Mouse (Mus musculus) cerebellum, postnatal 14 days (tissue): Measurements from ENCODE around the gene Cd47.

Experiments
- DNase-seq, 2 experiments: peaks; one replicate each; pipeline ENCODE4 v3.0.0; 2021; ENCODE audit warnings: mixed read lengths in 2 of 2

Cd47 gene

GRCm38 (mm10) chr16:49790575-49791465 is 9.5 kb upstream of the Cd47 start:
- no peak for DNase-seq

DNA sequence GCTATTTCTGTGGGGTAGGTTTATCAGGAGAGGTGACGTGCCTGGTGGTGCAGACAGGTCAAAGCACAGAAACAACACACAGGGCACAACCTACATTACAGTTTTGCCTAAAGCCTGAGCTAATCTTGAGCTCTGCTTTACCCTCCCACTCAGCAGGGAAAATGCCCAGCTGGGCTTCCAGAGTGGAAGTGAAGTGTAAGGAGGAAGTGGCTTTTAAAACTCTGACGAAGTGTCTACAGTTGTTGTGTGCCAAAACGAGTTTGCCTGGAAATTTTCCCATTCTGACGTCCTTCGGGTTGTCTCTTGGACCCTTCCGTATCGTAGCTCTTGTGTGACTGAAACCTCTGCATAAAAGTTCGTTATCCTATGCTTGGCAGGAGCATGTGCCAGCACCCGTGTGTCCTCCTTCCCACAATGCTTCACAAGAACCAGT is 7.9 kb upstream of the Cd47 start:
- no peak for DNase-seq

DNA sequence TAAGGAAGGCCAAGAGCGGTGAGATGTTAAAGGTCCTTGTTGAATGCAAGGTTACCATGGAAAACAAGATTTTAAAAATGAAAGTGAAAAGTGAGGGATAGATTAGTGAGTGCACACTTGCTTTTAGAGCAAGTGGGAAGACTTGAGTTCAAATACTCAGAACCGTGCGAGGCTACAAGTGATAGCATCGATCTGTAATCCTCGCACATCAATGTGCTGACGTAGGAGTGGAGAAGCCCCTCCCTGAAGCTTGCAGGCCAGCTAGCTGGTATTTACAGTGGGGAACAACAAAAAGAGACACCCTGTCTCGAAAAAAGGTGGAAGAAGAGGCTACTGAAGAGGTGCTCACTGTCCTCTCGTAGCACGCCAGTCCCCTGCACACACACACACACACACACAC is 6.7 kb upstream of the Cd47 start:
- no peak for DNase-seq

DNA sequence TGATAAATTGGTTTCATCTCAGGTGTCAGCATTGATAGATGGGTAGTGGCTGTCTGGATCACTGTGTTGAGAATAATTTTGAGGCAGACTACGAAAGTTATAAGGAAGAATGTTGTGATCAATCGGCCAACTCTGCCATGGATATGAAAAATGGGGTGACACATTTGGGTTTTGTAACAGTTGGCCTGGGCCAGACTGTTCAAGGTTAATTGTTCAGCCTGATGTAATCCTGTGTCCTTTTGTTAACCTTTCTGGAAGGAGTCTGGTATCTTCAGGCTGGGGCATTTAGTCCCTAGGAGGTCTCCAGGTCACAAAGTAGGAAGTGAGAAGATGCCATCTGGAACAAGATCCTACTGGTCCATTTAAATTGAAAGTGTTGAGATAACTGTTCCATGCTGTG is 4.1 kb upstream of the Cd47 start:
- DNase-seq, result no peak

DNA sequence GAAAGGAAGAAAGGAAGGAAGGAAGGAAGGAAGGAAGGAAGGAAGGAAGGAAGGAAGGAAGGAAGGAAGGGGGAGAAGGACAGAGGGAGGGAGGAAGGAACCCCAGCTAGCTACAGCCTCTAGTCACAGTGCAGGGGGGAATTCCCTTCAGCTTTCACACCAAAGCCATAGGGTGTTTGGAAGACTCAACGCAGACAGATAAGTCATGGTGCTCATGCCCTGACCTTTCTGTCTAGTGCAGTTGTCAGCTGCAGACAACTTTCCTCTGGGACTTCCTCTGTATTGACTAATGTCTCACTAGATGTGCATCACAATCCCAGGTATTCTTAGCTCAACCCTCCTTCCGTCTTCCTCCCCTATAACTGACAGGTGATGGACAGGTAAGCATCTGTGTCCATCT is 3.4 kb upstream of the Cd47 start:
- DNase-seq, result no peak

- DNase-seq, result no peak
Measured at GRCm38 (mm10) chr16:49798790-49799189, 1.5 kb upstream of the Cd47 start.

GRCm38 (mm10) chr16:49800996-49801395 is 663 bp downstream of the Cd47 start:
- no peak for DNase-seq

DNA sequence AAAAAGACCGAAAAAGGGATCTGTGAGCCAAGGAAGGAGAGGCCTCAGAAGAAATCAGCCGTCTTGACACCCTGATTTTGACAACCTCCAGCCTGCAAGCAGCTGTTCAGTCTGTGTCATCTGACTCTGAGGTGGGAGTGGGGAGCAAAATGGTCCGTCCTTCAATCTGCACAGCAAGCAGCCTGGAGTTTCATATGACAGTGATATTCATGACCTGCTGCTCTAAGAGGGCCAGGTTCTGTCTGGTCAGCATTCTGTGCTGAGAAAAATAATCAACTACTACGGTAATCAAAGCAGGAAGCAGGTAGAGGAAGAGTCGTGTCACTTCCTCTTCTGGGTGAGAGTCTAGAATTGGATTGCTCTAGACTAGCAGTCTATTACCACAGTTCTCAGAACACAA is 1.1 kb downstream of the Cd47 start:
- DNase-seq, result peak in 1 of 2 experiments; percentile 15

GRCm38 (mm10) chr16:49802993-49803392 is 2.7 kb downstream of the Cd47 start:
- no peak for DNase-seq

- peak; percentile 14 to 24 for DNase-seq
Measured at GRCm38 (mm10) chr16:49803932-49804461, 3.7 kb downstream of the Cd47 start.

- no peak for DNase-seq
Measured at GRCm38 (mm10) chr16:49806920-49807319, 6.6 kb downstream of the Cd47 start.

DNA sequence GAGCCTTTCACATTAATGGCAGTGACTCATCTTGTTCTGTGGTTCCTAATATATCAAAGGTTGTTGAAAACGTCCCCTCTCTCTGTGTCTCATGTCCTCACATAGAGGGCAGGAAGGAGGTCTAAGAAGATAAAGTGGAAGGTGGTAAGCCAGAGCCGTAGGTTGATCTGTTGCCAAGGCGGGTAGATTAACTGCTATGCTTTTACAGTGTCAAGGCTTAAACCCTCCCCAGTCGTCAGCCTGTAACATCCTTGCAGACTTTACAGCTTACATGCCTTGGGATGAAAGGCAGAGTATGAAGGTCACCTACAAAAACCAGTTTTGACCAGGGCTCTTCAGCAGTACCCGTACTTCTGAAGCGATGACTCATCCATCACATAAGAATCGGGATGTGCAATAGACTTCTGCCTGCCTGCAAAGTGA is 7.1 kb downstream of the Cd47 start:
- no peak for DNase-seq

GRCm38 (mm10) chr16:49807862-49808430 is 7.6 kb downstream of the Cd47 start:
- DNase-seq, result peak; percentile 20 to 42

- DNase-seq, result no peak
Measured at GRCm38 (mm10) chr16:49811897-49812296, 11.6 kb downstream of the Cd47 start.

DNA sequence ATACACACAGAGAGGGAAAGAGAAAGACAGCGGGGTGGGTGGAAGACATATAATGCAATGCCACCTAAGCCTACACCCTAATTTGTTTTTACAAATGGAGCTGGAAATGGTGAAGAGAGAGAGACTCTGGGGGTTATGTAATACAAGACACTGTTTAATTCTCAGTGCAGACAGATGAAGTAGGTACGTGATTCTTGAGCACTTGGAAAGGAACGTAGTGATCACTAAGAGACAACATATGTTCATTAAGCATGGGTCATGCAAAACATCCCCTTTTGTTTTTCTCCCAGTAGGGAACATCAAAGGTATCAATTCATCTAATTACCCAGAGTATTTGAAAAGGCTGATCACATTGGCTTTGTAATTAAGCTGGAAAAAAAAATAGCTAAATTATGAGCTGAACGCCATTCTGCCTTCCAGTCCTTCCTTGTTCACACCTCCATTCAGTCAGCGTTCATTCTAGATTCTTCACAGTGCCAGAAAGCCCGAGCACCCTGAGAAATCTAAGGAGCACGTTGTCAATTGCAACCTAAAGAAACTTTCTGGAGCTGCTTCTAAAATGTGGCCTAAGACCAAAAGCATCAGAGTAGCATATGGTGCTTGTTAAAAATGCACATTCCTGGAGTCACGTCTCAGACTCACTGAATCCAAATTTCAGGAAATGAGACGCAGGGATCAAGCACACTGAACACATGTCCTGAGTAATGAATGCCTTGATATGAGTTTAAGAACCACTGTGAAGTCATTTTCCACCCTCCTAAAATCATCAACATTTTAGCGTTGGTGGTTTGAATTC is 12.7 kb downstream of the Cd47 start:
- DNase-seq, result no peak

DNA sequence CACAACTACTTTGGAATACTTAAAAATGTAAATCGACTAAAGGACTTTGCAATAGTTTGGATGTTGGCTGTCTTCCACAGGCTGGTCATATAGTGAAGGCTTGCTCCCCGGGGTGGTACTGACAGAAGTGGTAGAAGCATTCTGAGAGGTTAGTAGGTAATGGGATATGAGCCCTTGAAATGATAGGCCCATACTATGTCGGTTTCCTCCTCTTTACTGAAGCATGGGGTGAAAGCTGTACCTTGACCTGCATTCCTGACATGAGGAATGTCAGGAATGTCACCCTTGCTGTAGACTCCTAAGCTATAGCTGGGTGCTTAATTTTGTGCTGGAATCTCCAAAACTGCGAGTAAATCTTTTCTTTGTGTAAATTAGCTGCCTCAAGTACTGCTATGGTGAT is 14.1 kb downstream of the Cd47 start:
- DNase-seq, result no peak

GRCm38 (mm10) chr16:49816889-49817288 is 16.6 kb downstream of the Cd47 start:
- no peak for DNase-seq

DNA sequence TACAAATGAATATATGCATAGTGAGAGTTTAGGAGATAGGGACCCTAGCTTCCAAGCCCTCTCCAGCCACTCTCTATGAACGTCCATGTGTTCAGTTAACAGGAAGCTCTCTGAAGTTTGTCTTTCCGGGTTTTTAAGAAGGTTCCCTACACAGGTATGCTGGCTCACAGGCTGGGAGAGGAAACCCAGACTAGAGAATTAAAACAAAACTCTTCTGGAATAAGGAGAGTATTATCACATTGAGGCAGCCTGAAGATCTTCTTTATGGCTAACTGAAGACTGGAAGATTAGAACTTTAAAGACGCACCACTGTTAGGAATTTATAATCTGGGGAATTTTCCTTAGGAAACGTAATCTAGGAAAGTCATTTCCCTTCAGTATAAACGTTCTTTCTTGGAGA is 17.8 kb downstream of the Cd47 start:
- DNase-seq, result no peak

- no peak for DNase-seq
Measured at GRCm38 (mm10) chr16:49818627-49819026, 18.3 kb downstream of the Cd47 start.

- no peak for DNase-seq
Measured at GRCm38 (mm10) chr16:49819494-49819893, 19.2 kb downstream of the Cd47 start.

GRCm38 (mm10) chr16:49830911-49831310 is 30.6 kb downstream of the Cd47 start:
- DNase-seq, result peak in 1 of 2 experiments; percentile 23

GRCm38 (mm10) chr16:49832339-49832738 is 32.0 kb downstream of the Cd47 start:
- DNase-seq, result no peak

DNA sequence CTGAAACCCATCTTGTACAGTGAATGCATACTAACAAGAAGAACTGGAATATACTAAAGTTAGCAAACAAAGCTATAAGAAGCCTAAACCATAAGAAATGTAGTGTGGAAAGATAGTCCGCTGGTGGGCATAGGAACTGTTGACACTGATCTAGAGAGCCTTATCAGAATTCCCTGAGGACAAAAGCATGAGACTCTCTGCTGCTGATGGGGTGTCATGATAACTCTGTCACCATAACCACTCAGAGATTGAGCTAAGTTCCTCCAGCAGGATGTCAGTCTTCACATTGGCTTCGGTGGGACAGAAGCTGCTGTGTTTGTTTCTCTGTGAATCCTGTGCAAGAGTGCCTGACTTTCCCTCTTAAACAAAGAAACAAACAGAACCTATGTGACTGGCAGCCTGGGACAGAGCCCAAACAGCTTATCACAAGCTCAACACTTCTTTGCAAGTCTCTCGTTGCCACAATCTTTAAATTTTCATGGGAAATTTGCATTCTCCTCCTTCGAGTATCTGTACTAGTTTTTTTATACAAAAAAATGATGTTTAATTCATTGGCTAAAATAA is 33.9 kb downstream of the Cd47 start:
- no peak for DNase-seq
